Mouse (Mus musculus): Measurements from ENCODE around the gene Jade3.

The Jade3 gene

DNA sequence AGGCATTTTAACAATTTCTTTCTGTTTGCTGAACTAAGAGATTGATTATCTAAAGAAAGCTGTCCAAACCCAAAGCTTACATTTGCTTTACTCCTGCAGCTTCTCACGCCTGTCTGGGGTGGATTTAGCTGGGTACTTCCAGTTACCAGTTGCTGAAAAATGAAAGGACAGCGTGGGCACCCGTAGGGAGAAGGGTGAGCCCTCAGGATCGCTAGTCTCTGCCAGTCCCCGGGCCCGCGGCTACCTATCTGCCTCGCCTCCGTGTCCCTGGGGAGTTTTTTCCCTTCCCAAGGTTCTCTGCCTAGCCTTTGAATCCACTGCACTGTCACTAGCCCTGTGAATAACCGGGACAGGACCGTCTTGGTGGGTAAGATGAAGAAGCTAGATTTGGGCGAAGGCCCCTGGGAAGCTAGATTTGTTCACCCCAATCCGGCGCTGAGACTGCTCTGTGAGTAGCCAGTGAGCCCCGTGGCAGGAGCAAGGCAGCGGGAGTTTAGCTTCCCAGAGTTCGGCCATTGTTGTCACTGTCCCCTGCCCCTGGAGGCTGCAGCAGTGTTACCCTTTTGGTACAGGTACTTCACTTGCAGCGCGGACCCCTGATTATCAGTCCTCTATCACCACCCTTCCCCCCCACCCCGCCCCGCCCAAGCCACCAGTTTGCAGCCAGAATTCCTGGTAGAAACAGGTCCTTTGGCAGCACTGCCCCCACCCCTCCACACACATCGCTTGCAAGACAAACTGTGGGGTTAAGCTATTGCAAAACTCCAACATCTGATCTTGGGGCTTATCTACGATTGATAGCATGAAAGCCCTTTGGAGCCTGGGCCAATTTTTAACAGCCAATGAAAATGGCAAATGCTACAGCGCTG lies 122.8 kb downstream of the Jade3 start:
- no peak for DNase-seq

DNA sequence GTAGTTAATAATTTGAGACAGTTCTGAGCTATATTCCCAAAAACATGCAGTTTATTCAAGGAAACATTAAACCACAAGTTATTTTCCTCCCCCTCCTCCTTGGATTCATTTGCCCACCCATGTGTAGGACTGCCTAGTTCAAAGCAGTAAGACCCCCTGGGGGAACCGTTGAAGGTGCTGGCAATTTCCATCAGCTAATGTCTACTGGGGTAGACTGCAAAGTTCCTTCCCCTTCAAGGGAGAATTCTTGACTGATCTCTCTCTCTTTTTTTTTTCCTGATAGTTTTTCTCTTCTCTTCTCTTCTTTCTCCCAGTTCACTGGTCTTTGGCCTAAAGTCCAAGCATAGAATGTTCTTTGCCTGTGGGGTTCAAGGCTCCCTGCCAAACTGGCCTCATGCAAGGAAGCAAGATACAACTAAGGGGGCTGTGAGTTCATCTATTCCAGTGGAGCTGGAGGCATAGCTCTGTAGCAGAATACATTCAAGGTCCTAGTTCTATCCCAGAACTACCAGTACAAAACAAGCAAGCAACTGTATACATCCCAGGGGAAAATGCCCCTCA lies 123.5 kb downstream of the Jade3 start:
- no peak for DNase-seq

DNA sequence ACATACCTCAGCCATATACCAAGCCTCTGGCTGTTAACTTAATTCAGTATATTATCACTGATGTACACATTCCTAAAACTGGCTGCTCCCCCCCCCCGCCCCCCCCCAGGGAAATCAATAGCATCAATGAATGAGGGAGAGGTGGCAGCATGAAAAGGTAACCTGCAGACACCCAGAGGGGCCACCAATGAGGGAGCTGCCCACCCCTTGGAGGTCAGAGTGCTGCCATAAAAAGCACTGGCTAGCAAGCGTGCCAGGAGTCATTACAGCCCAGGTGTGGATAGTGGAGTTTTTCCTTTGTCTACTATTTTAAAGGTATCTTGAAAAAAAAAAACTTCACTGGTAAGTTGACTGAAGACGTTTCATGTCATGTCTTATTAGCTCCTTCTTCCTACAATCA lies 124.0 kb downstream of the Jade3 start, which contains the start of gene Rgn:
Gene Rgn (plus strand): TSS at position 256 of the 400 bp plus-strand sequence.
- DNase-seq: no peak

DNA sequence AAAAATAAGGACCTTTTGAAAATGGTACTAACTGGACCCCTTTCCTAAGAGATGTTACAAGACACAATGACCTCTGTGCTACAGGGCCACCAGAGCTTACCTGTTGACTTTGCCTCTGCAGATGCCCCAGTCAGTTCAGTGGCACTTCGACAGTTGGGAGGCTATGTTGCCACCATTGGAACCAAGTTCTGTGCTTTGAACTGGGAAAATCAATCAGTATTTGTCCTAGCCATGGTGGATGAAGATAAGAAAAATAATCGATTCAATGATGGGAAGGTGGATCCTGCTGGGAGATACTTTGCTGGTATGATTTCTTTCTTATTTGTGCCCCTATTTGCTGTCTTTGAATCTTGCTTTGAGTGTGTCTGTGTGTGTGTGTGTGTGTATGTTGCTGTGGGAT lies 126.7 kb downstream of the Jade3 start:
- no peak for DNase-seq

DNA sequence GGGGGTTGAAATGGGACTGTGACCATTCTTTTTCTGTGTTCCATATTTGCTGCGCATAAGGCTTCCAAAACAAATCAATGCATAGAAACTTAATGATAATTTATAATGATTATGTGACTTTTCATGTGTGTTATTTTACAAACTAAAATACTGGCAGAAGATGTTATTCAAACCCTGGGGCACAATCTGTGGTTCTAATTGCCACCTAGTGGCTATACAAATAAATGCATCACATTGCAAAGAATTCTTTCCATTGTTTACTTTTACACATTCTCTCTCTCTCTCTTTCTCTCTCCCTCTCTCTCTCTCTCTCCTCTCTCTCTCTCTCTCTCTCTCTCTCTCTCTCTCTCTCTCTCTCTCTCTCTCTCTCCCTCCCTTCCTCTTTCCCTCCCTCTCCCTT lies 136.4 kb downstream of the Jade3 start:
- no peak for DNase-seq

DNA sequence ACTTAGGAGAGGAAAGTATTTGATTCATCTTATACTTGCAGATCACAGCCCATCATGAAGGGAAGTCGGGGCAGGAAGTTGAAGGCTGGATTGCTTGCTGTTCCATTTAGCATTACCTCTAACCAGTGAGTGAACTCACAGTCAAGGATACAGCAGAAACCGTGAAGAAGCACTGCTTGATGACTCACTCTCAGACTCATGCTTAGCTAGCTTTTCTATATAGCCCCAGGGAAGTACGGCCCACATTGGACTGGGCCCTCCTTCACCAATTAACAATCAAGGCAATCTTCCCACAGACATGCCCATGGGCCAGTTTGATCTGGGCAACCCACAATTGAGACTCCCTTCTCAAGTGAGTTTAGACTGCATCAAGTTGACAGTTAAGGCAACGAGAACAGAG lies 138.5 kb downstream of the Jade3 start:
- no peak for DNase-seq
